Mouse (Mus musculus): ENCODE measurements around the gene Pmfbp1.

DNA sequence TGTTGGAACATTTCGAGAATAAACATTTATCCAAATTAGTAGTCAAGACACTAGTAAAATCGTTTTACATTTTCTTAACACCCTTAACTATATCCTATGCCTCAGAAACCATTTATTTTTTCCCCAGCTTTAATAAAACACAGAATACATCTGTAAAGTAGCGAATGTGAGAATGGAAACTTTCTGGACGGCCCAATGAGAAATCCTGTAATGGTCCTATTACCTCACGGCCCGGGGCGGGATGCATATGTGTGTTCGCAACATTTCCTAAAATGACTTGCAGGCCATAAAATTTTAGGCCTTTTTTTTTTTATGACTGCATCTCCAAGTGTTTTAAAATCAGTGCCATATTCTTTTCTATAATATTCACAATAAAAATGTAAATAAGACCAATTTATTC lies 21.4 kb upstream of the Pmfbp1 start:
- no peak for TF ChIP-seq EP300 (optimal IDR thresholded peaks at IDR 0.05)
- no peak for TF ChIP-seq CTCF (IDR thresholded peaks at IDR 0.05; ENCODE audit: low read depth)
